Mouse (Mus musculus) hindbrain, embryonic 10.5 days (tissue): ENCODE measurements around the gene Wdr43. TPM values are rescaled to one million over a fixed set of nuclear protein-coding genes. Genes with fewer than 3 reads are reported as not detected.

Experiments
- DNase-seq: peaks from one replicate; pipeline ENCODE4 v3.0.0-alpha.2; 2017; ENCODE audit warnings: low spot score
- H3K27ac ChIP-seq: fragments of 300-500 bp; sonication (generic); 2 replicates; pipeline ENCODE4 v1.5.1; 2016; ENCODE audit warnings: mild to moderate bottlenecking, moderate library complexity
- H3K27me3 ChIP-seq: fragments of 300-500 bp; sonication (generic); 2 replicates; pipeline ENCODE4 v1.6.1; 2016; ENCODE audit warnings: mild to moderate bottlenecking; ENCODE audit not compliant: poor library complexity, insufficient read depth, severe bottlenecking
- H3K36me3 ChIP-seq: fragments of 300-500 bp; sonication (generic); 2 replicates; pipeline ENCODE4 v1.6.1; 2016; ENCODE audit warnings: mild to moderate bottlenecking, moderate library complexity
- H3K4me1 ChIP-seq: fragments of 300-500 bp; sonication (generic); replicated peaks from 2 replicates; pipeline ENCODE4 v1.6.1; 2016; ENCODE audit warnings: mild to moderate bottlenecking
- H3K4me3 ChIP-seq: fragments of 300-500 bp; sonication (generic); 2 replicates; pipeline ENCODE4 v1.5.1; 2016; ENCODE audit warnings: mild to moderate bottlenecking, moderate library complexity
- H3K9me3 ChIP-seq: fragments of 300-500 bp; sonication (generic); 2 replicates; pipeline ENCODE4 v1.6.1; 2016; ENCODE audit warnings: mild to moderate bottlenecking, moderate library complexity
- WGBS: fragments of 180-500 bp; shearing (Covaris S2); methylation state at CpG from one replicate; pipeline ENCODE4 v1.1.7; 2016; 5-methylcytosine and 5-hydroxymethylcytosine counted together
- polyA plus RNA-seq: library from polyadenylated mRNA; unstranded; fragments of >200 nt; fragmentation: Nextera tagmentation; extraction: Ambion mirVana; gene quantifications from 2 replicates; pipeline ENCODE4 v1.2.1, GENCODE M21; 2016

Gene Wdr43
- polyA plus RNA-seq, 1 experiment from 2014 or later, result 59.9 TPM

DNA sequence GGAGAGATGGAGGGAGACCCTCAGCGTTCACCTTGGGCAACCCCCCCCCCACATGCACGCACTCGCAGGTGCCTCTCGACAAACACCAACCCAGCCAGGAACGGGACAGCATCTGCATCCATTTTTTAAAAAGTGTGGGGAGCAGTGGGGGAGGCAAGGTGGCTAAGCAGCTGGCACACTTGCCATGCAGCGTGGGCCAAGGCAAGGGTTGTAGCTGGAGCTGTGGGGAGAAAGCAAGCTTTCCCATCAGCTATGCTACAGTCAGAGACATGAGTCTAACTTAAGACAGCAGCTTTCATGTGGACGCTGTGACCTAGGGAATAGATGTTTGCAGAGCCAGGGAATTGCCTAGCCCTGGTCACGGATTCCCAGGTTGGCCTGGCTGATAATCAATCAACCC is 79.5 kb downstream of the Wdr43 start:
- Histone ChIP-seq H3K27ac (no peak overlapping the region), H3K9me3 (no peaks in the 10 kb centered on the region), H3K27me3 (no peaks in the 10 kb centered on the region), H3K4me3 (no peak overlapping the region), H3K4me1 (peaks cover 35% of the 10 kb centered on the region), H3K36me3 (no peaks in the 10 kb centered on the region)
- DNase-seq, result no peak
- WGBS, result 87% methylated on average over 8 of the region's 8 CpGs

DNA sequence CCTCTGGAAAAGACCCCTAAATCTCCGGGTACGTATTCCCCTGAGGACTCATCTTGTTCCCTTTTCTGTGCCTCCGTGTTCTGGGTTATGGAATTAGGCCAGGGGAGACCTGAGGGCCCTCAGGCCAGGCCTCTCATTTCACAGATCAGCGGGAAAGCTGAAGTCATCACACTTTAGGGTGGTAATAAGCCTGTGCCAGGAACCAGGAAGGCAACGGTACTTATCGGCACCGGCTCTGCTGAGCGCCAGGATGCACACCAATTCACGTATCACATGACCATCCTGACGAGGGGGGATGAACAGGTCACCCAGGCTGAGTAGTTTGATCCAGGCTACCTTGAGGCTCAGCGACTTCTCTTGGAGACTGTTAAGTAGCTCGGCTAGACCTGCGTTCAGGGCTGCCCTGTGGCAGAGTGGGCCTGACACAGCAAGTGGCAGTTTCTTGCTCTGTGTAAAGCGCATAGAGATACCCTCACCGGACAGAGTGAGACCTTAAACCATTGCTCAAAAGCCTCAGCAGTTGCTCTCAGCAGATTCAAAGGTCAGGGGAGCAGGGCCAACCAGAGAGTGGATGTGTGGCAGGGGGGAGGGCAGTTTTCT is 80.1 kb downstream of the Wdr43 start:
- Histone ChIP-seq H3K4me1 (peaks cover 35% of the 10 kb centered on the region), H3K36me3 (no peaks in the 10 kb centered on the region), H3K27ac (no peak overlapping the region), H3K27me3 (no peaks in the 10 kb centered on the region), H3K4me3 (no peak overlapping the region), H3K9me3 (no peaks in the 10 kb centered on the region)
- DNase-seq, result no peak
- WGBS, result 81% methylated on average over 15 of the region's 15 CpGs

DNA sequence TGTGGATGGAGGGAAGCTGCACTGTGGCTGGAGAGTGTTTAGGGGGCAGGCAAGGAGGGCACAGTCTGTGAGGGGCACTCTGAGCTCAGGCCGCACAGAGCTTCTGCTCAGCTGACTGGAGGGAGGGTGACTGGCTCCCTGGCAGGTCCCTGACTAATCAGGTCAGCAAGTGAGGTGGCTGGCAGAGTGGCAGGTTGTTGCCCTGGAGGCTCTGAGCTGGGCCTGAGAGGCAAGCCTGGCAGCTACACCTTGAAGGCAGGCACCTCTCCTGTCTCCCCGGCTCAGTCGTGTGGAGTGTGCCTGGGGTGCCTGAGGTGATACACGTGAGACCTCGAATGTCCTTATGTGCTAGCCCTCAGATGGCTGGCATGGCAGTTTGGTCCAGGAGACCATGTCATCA is 80.7 kb downstream of the Wdr43 start:
- H3K4me3 ChIP-seq, result no peak overlapping the region
- no peaks in the 10 kb centered on the region for H3K36me3 ChIP-seq
- H3K9me3 ChIP-seq, result no peaks in the 10 kb centered on the region
- DNase-seq, result no peak
- 0 out of 2 replicates have a peak overlapping the region, but pooled peaks have one; percentile 30 for H3K27ac ChIP-seq
- H3K4me1 ChIP-seq, result peaks cover 32% of the 10 kb centered on the region
- no peaks in the 10 kb centered on the region for H3K27me3 ChIP-seq
- WGBS, result 81% methylated on average over 5 of the region's 5 CpGs

DNA sequence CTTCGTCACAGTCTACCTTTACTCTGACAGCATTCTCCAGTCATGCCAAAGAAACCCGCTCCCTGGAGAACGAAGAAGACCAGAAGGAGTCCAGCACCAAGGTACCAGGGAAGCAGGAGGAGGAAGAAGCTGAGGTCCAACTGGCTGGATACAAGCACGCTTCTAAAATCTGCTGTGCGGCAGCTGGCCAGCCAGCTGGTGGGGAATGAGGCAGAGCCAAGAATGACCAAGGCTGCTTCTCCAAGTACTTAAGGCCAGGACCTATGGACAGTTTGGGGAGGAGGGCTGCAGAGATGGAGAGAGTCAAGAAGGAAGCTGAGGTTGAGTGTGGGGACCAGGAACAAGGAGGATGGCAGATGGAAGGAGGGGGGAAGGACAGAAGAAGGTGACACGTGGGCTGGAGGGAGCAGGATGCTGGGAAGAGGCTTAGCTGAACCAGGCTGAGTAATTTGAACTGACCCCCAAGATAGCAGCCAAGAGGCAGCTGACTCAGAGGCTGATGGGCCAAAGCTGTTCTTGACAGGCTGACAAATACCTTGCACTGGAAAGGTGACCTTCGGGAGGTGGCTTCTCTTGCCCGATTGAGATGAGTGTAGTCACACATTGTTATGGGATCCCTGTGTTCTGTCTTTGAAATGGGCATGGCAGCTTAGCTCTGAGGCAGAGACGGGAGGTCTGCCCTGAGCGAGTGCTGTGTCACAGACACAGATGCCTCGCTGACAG is 82.4 kb downstream of the Wdr43 start:
- H3K4me3 ChIP-seq, result no peak overlapping the region
- no peak for DNase-seq
- H3K4me1 ChIP-seq, result peaks cover 23% of the 10 kb centered on the region
- H3K36me3 ChIP-seq, result no peaks in the 10 kb centered on the region
- H3K27me3 ChIP-seq, result no peaks in the 10 kb centered on the region
- no peak overlapping the region for H3K27ac ChIP-seq
- WGBS, result 84% methylated on average over 11 of the region's 11 CpGs
- H3K9me3 ChIP-seq, result no peaks in the 10 kb centered on the region

DNA sequence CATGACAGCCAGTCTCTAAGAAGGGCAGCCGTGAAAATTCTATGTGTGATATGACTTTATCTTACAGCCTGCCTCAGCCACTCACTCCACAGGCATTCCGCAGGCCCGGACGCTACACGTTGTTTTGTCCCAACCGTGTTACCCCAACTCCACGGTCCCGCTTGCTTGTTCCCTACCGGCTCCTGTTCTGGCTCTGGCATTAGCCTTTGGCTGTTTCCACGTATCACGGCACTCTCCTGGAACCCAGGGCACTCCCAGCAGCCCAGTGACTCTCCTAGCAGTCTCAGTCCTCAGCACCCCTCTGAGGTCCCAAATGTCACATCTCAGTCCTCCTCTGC is 82.9 kb downstream of the Wdr43 start:
- no peaks in the 10 kb centered on the region for H3K27me3 ChIP-seq
- H3K4me3 ChIP-seq, result no peak overlapping the region
- H3K27ac ChIP-seq, result no peak overlapping the region
- 90% methylated on average over 11 of the region's 11 CpGs for WGBS
- peaks cover 18% of the 10 kb centered on the region for H3K4me1 ChIP-seq
- no peaks in the 10 kb centered on the region for H3K9me3 ChIP-seq
- no peak for DNase-seq
- H3K36me3 ChIP-seq, result no peaks in the 10 kb centered on the region

DNA sequence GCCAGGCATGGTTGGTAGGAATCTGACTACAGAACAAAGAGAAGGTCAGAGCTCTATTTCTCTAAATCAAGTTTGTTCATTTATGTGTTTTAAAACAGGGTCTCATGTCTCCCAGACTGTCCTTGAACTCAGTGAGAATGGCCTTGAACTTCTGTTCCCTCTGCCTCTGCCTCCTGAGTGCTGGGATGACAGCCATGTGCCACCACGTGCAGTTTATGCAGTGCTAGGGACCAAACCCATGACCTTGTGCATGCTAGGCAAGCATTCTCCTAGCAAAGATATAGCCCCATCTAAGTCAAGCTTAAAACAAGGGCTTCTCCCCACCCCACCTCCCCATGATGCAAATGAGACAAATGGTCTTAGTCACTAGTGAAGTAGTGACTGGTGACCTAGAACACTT is 89.4 kb downstream of the Wdr43 start:
- H3K4me1 ChIP-seq, result peaks cover 7% of the 10 kb centered on the region
- peaks cover 5% of the 10 kb centered on the region; the same call in 1 of the 2 replicates for H3K9me3 ChIP-seq
- H3K4me3 ChIP-seq, result no peak overlapping the region
- H3K27me3 ChIP-seq, result no peaks in the 10 kb centered on the region
- no peak for DNase-seq
- H3K36me3 ChIP-seq, result no peaks in the 10 kb centered on the region
- no peak overlapping the region for H3K27ac ChIP-seq
- 88% methylated on average over 1 of the region's 1 CpGs for WGBS

DNA sequence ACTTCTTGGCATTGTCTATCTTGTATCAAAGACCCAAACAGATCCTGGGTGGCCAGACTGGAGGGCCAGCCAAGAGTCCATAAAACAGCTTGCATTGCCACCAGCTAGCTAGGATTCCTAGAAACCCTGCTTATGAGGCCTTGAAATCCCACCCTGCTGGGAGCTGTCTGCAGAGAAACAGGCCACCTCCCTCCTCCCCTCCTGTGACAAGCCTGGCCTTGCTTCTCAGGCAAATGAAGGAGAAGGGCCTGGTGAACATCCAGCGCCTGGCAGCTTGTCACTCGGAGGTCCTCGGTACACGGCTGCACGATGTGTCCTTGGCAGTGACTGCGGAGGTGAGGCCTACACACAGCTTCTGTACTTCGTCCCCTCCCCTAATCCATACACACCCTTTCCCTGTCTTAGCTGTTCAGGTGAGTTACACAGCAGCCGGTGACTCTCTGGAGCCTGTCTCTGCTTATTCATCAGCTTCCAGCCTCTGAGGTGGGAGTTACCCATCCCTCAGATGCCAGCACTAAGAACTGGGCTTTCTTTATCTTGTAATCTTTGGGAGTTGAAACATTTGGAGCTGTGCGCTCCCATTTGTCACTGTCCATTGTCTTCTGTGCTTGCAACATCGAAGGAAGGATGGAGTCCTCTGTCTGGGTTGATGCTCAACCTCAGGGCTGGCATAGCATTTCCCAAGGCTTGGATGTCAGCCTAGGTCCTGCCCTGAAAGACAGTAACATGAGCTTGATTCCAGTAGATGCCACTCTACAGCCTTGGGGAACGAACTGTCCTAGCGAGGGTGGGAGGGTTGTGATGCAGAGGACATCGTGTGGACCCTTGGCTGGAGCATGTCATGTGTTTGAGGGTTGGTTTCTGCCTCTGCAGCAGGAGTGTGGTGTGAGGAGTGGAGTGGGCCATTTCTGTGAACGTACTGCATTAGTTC is 90.1 kb downstream of the Wdr43 start:
- peaks cover 5% of the 10 kb centered on the region; the same call in 1 of the 2 replicates for H3K9me3 ChIP-seq
- H3K4me3 ChIP-seq, result no peak overlapping the region
- no peak overlapping the region for H3K27ac ChIP-seq
- H3K27me3 ChIP-seq, result no peaks in the 10 kb centered on the region
- 90% methylated on average over 14 of the region's 14 CpGs for WGBS
- H3K36me3 ChIP-seq, result no peaks in the 10 kb centered on the region
- H3K4me1 ChIP-seq, result peaks cover 11% of the 10 kb centered on the region
- no peak for DNase-seq

DNA sequence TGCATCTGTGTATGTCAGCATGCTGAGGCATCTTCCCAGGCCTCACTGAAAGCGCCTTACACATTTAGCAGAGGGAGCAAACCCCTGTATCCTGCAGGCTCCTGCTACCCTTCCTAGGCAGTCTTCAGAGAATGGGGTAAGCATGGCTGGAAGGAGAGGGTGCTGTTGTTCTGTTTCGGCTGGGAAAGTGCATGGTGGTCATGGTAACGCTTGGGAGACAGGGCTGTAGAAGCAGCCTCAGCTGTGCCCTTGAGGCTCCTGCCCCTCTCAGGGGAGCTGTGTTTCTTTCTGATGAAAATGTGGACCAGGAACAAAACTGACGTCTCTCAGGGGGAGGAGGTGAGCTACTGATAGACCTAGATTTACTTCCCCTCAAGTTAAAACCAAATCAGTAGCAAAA is 92.0 kb downstream of the Wdr43 start:
- peaks cover 11% of the 10 kb centered on the region for H3K4me1 ChIP-seq
- H3K9me3 ChIP-seq, result peaks cover 5% of the 10 kb centered on the region; the same call in 1 of the 2 replicates
- peak overlapping the region; percentile 59; the same call in 1 of the 2 replicates for H3K27ac ChIP-seq
- no peak overlapping the region for H3K4me3 ChIP-seq
- no peaks in the 10 kb centered on the region for H3K36me3 ChIP-seq
- 57% methylated on average over 4 of the region's 4 CpGs for WGBS
- H3K27me3 ChIP-seq, result no peaks in the 10 kb centered on the region
- DNase-seq, result no peak

Other genes with a start within 250 kb of the Wdr43 start
- 4.0 and 6.3 TPM in 2 replicates for gene Gm4707, start 156.0 kb upstream of the Wdr43 start, polyA plus RNA-seq
- gene Smchd1, start 140.6 kb upstream of the Wdr43 start, polyA plus RNA-seq, result 50.7 and 79.2 TPM in 2 replicates
- 38.4 and 59.5 TPM in 2 replicates for gene Ndc80, start 89.0 kb upstream of the Wdr43 start, polyA plus RNA-seq
- 0.92 and 1.3 TPM in 2 replicates for gene Spdya, start 63.8 kb upstream of the Wdr43 start, polyA plus RNA-seq
- 0.05 and 0.09 TPM in 2 replicates for gene Togaram2, start 57.4 kb downstream of the Wdr43 start, polyA plus RNA-seq
- not detected in 2 replicates for gene Pcare, start 137.0 kb downstream of the Wdr43 start, polyA plus RNA-seq
- 4.1 and 4.9 TPM in 2 replicates for gene Clip4, start 152.6 kb downstream of the Wdr43 start, polyA plus RNA-seq